Mouse (Mus musculus) intestine, embryonic 14.5 days (tissue): ENCODE measurements around the gene Zer1. TPM values are rescaled to one million over a fixed set of nuclear protein-coding genes. Genes with fewer than 3 reads are reported as not detected.

Source experiments
- ATAC-seq: fragments of 200-750 bp; cut with Nextera tagmentation; replicated peaks from 2 replicates; pipeline ENCODE4 v1.8.0; 2017; ENCODE audit warnings: low read depth, moderate number of reproducible peaks, moderate TSS enrichment, moderate library complexity; ENCODE audit not compliant: low FRiP score, low TSS enrichment
- DNase-seq: peaks from one replicate; pipeline ENCODE4 v3.0.0-alpha.2; 2018; ENCODE audit warnings: low spot score
- H3K27ac ChIP-seq: fragments of 300-500 bp; sonication (generic); 2 replicates; pipeline ENCODE4 v1.5.1; 2014; ENCODE audit warnings: low read depth, mild to moderate bottlenecking, control low read depth
- H3K27me3 ChIP-seq: fragments of 300-500 bp; sonication (generic); replicated peaks from 2 replicates; pipeline ENCODE4 v1.6.1; 2014; ENCODE audit warnings: low read length, control low read depth; ENCODE audit not compliant: control insufficient read depth, insufficient read depth
- H3K36me3 ChIP-seq: fragments of 300-500 bp; sonication (generic); 2 replicates; pipeline ENCODE4 v1.6.1; 2014; ENCODE audit warnings: low read length, control low read depth; ENCODE audit not compliant: control insufficient read depth, insufficient read depth
- H3K4me1 ChIP-seq: fragments of 300-500 bp; sonication (generic); replicated peaks from 2 replicates; pipeline ENCODE4 v1.6.1; 2014; ENCODE audit warnings: low read length, control low read depth, mixed read lengths; ENCODE audit not compliant: control insufficient read depth, insufficient read depth
- H3K4me2 ChIP-seq: fragments of 300-500 bp; sonication (generic); 2 replicates; pipeline ENCODE4 v1.6.1; 2014; ENCODE audit warnings: low read length
- H3K4me3 ChIP-seq: fragments of 300-500 bp; sonication (generic); 2 replicates; pipeline ENCODE4 v1.5.1; 2014; ENCODE audit warnings: low read depth, low read length, control low read depth, mixed read lengths
- H3K9ac ChIP-seq: fragments of 300-500 bp; sonication (generic); 2 replicates; pipeline ENCODE4 v1.6.1; 2014; ENCODE audit warnings: mild to moderate bottlenecking, low read length
- H3K9me3 ChIP-seq: fragments of 300-500 bp; sonication (generic); 2 replicates; pipeline ENCODE4 v1.6.1; 2016; ENCODE audit warnings: low read length, control low read depth; ENCODE audit not compliant: control insufficient read depth
- WGBS: fragments of 180-500 bp; shearing (Covaris S2); extraction: QIAGEN DNeasy Blood & Tissue Kit; methylation state at CpG from one replicate; pipeline ENCODE4 v1.1.7; 2014; 5-methylcytosine and 5-hydroxymethylcytosine counted together
- polyA plus RNA-seq: library from polyadenylated mRNA; unstranded; fragments of >200 nt; fragmentation: Nextera tagmentation; extraction: Ambion mirVana; gene quantifications from 2 replicates; pipeline ENCODE4 v1.2.1, GENCODE M21; 2014

Gene Zer1
- polyA plus RNA-seq, 1 experiment from 2014 or later, result 9.5 TPM

DNA sequence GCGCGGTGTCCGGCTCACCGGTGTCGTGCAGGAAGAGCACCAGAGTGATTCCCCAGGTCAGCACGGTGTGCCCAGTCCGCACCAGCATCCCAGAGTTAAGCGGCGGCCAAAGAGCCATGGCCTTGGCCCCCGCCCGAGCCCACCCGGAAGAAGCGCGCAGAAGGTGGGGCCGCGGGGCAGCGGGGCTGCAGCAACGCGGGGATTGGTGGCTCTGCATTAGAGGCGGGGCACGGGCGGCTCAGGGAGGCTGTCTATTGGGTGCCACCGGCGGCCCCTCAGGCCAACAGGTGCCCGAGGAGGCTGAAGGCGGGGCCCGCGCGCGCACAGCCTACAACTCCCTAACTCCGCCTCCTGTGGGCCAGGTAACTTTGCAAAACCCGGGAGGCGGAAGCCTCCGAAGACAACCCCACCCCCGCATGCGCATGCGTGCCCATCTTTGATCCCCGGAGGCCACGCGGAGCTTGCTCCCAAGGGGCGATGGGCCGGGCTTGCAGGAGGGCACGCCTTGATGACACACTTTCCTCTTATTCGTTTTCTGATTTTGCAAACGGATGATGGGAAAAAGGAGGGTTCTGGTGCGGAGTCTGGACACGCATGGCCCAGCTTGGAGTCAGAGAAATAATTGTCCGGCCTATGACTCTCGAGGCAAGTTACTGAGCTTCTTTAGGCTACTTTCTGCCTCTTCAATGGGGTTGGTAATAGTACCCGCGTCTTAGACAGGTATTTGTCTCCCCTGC, 30.7 kb downstream of the Zer1 start, which contains the start of gene Zdhhc12:
Zdhhc12 (minus strand) TSS at position 178 of the 737 bp plus-strand sequence.
- peak; percentile 94 for DNase-seq
- no peaks in the 10 kb centered on the region for H3K9me3 ChIP-seq
- H3K9ac ChIP-seq, result peak within 1 kb of the TSS; percentile 63
- no peaks in the 10 kb centered on the region for H3K27me3 ChIP-seq
- WGBS, result under 1% methylated on average over 51 of the region's 51 CpGs
- peak within 1 kb of the TSS; percentile 87 for H3K4me2 ChIP-seq
- peaks cover 26% of the 10 kb centered on the region for H3K36me3 ChIP-seq
- peak; percentile 95 for ATAC-seq
- H3K27ac ChIP-seq, result peak within 1 kb of the TSS; percentile 67
- peaks cover 8% of the 10 kb centered on the region for H3K4me1 ChIP-seq
- peak within 1 kb of the TSS; percentile 77 for H3K4me3 ChIP-seq

DNA sequence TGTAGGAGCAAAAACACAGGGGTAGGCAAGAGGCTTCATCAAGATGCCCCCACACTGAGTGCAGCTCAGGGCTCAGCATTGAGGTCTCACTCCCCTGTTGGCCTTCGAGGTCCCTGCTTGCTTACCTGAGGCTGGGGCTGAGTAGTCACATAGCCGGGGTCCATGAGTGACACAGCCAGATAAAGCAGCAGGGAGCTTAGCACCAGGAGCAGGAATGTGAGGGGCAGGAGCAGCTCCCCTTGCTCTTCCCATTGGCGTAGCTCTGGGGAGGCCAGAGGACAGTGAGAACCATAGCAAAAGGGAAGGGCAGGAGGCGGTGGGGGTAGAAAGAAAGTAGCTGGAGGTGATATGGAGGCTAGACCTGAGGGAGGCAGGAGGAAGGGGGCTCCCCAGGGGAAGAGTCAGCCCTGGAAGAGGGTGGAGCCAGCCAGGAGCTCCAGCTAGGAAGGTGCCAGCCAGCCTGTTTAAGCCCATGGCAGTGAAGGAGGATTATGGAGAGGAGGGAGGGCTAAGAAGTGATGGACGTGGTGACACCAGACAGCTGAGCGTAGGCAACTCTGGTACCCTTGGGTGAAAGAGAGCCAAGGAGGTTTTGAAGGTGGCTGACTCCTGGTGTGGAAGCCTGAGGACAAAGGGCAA, 32.0 kb downstream of the Zer1 start:
- peak overlapping the region; percentile 63 for H3K9ac ChIP-seq
- DNase-seq (no peak), ATAC-seq (no peak)
- H3K9me3 ChIP-seq, result no peaks in the 10 kb centered on the region
- H3K4me3 ChIP-seq, result peak overlapping the region; percentile 77
- H3K36me3 ChIP-seq, result peaks cover 23% of the 10 kb centered on the region
- H3K27ac ChIP-seq, result peak overlapping the region; percentile 40; the same call in 1 of the 2 replicates
- WGBS, result 45% methylated on average over 6 of the region's 6 CpGs
- no peaks in the 10 kb centered on the region for H3K27me3 ChIP-seq
- H3K4me2 ChIP-seq, result peak overlapping the region; percentile 87
- H3K4me1 ChIP-seq, result peaks cover 8% of the 10 kb centered on the region

DNA sequence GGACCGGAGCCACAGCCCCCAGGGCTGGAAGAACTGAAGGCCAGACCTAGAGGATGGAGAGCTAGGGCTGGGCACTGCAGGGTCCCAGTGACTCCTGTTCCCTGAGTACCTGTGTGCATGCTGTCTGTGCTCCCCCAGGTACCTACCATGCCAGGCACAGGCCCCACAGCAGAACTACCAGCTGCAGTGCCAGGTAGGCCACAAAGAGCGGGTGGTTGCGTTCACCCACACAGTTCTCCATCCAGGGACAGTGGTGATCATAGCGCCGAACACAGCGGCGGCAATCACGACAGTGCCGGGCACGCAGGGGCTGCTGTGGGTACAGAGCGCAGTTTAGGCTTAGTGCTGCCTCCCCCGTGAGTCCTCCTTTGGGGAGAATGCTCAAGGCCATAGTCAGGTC, 32.9 kb downstream of the Zer1 start:
- WGBS, result 94% methylated on average over 12 of the region's 12 CpGs
- H3K9ac ChIP-seq, result no peak overlapping the region
- H3K9me3 ChIP-seq, result no peaks in the 10 kb centered on the region
- no peak overlapping the region for H3K27ac ChIP-seq
- peaks cover 8% of the 10 kb centered on the region for H3K4me1 ChIP-seq
- no peak overlapping the region for H3K4me3 ChIP-seq
- ATAC-seq (no peak), DNase-seq (no peak)
- no peaks in the 10 kb centered on the region for H3K27me3 ChIP-seq
- peaks cover 23% of the 10 kb centered on the region for H3K36me3 ChIP-seq
- no peak overlapping the region for H3K4me2 ChIP-seq

DNA sequence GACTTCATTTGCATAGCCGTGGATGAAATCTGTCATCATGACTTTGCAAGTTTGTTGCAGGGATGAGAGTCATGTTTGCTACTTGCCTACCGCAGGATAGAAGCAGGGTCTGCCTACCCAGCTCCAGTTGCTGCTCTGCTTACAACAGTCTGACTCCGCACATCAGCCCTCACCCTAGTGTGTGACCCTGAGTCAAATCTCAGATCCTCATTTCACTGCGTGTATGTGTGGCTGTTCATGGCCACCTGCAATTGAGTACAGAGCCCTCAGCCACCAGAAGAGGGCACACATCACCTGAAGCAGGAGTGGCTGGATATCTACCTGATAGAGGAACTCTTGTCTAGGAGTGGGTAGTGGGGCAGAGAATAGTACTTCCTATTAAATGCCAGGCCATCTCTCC, 37.1 kb downstream of the Zer1 start:
- no peaks in the 10 kb centered on the region for H3K9me3 ChIP-seq
- no peaks in the 10 kb centered on the region for H3K4me1 ChIP-seq
- no peak overlapping the region for H3K4me2 ChIP-seq
- no peak for DNase-seq
- WGBS, result 96% methylated on average over 4 of the region's 4 CpGs
- peaks cover 23% of the 10 kb centered on the region for H3K36me3 ChIP-seq
- no peak for ATAC-seq
- no peak overlapping the region for H3K4me3 ChIP-seq
- H3K9ac ChIP-seq, result no peak overlapping the region
- H3K27me3 ChIP-seq, result no peaks in the 10 kb centered on the region
- H3K27ac ChIP-seq, result no peak overlapping the region

DNA sequence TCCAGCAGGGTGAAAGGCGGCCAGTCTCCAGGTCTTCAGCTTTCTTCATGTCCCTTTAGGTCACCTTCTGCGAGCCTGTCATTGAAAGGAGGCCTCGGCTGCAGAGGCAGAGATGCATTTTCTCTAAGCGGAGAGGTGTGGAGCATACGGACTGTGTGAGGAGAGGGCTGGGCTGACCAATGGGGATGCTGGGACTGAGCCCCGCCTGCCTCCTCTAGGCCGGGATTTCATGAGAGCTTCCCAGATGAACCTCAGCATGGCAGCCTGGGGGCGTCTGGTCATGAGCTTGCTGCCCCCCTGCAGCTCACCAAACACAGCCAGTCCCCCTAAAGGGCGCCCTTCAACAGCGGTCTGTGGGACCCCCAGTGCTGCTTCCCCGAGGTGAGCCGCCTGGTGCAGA, 39.8 kb downstream of the Zer1 start:
- Histone ChIP-seq H3K27me3 (no peaks in the 10 kb centered on the region), H3K27ac (no peak overlapping the region), H3K4me1 (no peaks in the 10 kb centered on the region), H3K9me3 (no peaks in the 10 kb centered on the region), H3K4me2 (peak overlapping the region; percentile 41), H3K4me3 (0 out of 2 replicates have a peak overlapping the region, but pooled peaks have one; percentile 10), H3K9ac (no peak overlapping the region), H3K36me3 (0 out of 2 replicates have a peak, but pooled peaks cover under 1% of the 10 kb centered on the region)
- DNase-seq (no peak), ATAC-seq (peak; percentile 54; the same call in 1 of the 2 replicates)
- 8% methylated on average over 12 of the region's 12 CpGs for whole genome bisulfite sequencing

DNA sequence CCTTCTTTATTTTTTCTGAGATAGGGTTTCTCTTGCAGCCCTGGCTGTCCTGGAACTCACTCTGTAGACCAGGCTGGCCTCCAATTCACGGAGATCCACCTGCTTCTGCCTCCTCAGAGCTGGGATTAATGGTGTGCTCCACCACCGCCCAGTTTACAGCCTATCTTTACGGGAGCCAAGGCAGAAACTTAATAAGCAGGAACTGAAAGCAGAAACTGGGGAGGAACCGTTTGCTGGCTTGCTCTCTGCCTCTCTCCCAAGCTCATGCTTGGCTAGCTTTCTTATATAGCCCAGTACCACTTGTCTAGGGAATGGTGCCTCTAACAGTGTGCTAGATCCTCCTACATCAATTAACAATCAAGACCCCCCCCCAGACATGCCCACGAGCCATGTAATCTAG, 40.3 kb downstream of the Zer1 start:
- Histone ChIP-seq H3K27me3 (no peaks in the 10 kb centered on the region), H3K4me1 (no peaks in the 10 kb centered on the region), H3K27ac (no peak overlapping the region), H3K4me2 (peak overlapping the region; percentile 41), H3K36me3 (no peaks in the 10 kb centered on the region), H3K4me3 (no peak overlapping the region), H3K9ac (no peak overlapping the region), H3K9me3 (no peaks in the 10 kb centered on the region)
- 48% methylated on average over 5 of the region's 5 CpGs for WGBS
- ATAC-seq (no peak), DNase-seq (no peak)

DNA sequence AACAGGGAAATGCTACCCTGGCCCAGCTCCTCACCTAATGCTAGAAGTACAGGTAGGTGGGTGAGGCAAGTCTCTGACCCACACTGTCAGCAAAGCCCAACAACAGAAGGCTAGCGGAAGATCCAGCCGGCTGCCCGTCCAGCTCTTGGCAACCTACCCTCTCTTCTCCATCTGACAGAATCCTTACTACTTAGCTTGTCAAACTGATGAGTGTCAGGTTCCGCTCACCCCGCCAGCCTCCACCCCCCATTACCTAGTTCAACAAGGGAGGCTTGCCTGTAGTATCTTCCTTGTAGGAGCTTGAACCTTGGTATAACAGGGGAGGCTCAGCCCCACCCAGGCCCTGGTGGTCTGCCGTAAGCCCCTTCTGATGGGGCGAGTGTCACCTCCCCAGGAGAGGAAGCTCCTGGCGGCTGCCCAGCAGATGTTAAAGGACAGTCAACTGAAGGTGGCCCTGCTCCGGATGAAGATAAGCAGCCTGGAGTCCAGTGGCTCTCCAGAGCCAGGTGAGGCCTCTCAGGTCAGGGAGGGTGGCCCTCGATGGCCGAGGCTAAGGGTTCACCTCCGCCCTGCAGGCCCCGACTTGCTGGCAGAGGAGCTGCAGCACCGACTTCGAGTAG, 44.1 kb downstream of the Zer1 start:
- Histone ChIP-seq H3K4me3 (no peak overlapping the region), H3K9ac (no peak overlapping the region), H3K27ac (no peak overlapping the region), H3K9me3 (no peaks in the 10 kb centered on the region), H3K27me3 (no peaks in the 10 kb centered on the region), H3K4me2 (no peak overlapping the region), H3K4me1 (peaks cover 8% of the 10 kb centered on the region), H3K36me3 (no peaks in the 10 kb centered on the region)
- WGBS, result 89% methylated on average over 15 of the region's 15 CpGs
- no peak for ATAC-seq
- no peak for DNase-seq

DNA sequence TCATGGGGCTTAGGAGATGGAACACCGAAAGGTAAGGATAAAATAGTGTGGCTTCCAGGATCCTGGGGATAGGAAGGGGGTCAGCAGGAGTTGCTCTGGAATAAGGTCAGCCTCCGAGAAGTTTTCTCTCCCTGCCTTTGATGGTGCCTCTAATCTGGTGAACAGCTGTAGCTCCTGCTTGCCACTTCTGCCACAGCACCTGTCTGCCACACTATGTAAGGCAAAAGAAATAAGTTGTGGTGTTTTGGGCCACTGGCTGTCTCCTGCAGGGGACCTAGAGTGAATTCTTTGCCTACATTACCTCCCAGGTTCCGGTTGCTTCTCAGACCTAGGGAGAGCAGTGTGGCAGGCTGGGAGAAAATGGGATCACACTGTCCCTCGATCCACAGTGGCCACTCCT, 45.6 kb downstream of the Zer1 start:
- ATAC-seq, result no peak
- peak overlapping the region; percentile 79; the same call in 1 of the 2 replicates for H3K27ac ChIP-seq

More for the DNA sequence above, 45.6 kb downstream of the Zer1 start:
- Histone ChIP-seq H3K4me3 (no peak overlapping the region), H3K9ac (no peak overlapping the region), H3K9me3 (no peaks in the 10 kb centered on the region), H3K36me3 (no peaks in the 10 kb centered on the region), H3K4me1 (peaks cover 8% of the 10 kb centered on the region), H3K4me2 (peak overlapping the region; percentile 97), H3K27me3 (no peaks in the 10 kb centered on the region)
- 71% methylated on average over 4 of the region's 4 CpGs for WGBS
- no peak for DNase-seq
